In the genomic region with DNA sequence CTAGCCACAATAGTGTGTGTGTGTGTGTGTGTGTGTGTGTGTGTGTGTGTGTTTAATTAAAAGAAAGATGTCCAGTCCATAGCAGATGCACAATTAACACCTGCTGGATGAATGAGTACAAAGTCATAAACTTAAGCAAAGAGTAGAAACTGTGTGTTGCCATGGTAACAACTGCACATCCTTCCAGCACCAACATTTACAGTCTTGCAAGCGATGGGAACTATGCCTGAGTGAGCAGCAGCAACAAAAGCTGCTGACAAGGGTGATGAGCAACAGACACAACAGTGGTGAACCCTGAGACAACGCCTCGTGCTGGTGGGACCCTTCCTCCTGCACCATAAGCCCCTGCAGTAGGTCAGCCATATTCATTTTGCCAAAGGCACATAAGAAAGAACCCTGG, we compare ENCODE assay signal across 13 mouse cellular contexts. TPM values are rescaled to one million over a fixed set of nuclear protein-coding genes. Genes with fewer than 3 reads are reported as not detected.
DNase-seq lines count a peak whose midpoint lies in the region; ATAC-seq and TF ChIP-seq lines count a peak whose summit lies in the region.
"Had no signal": no experiment of that assay in that cellular context is flagged by ENCODE, and none has a peak within 500 bp of the region (broad histone marks: within the 10 kb centered on the region; RNA-seq: fewer than 3 reads in every experiment).

No protein-coding gene starts in this region.

- 36% methylated on average over 3 of the region's 3 CpGs for WGBS in hindbrain, postnatal 0 days
- WGBS in hindbrain, embryonic 10.5 days = 58% methylated on average over 3 of the region's 3 CpGs
- 8% methylated on average over 3 of the region's 3 CpGs for WGBS in neural tube, embryonic 15.5 days
- 37% methylated on average over 3 of the region's 3 CpGs for WGBS in midbrain, postnatal 0 days

- peak; percentile 51; the same call in 1 of the 2 replicates for ATAC-seq in hindbrain, postnatal 0 days
- no peak for ATAC-seq in neural tube, embryonic 15.5 days (ENCODE audit: low FRiP score)
- ATAC-seq in midbrain, postnatal 0 days (ENCODE audit: low FRiP score) = no peak

- H3K36me3 ChIP-seq in hindbrain, postnatal 0 days (ENCODE audit: insufficient read depth, low read length) = no peaks in the 10 kb centered on the region
- no peaks in the 10 kb centered on the region for H3K36me3 ChIP-seq in hindbrain, embryonic 10.5 days
- no peaks in the 10 kb centered on the region for H3K36me3 ChIP-seq in neural tube, embryonic 15.5 days
- no peaks in the 10 kb centered on the region for H3K36me3 ChIP-seq in midbrain, postnatal 0 days (ENCODE audit: insufficient read depth, low read length)
- H3K36me3 ChIP-seq: embryonic facial prominence, embryonic 15.5 days had no signal

- H3K27me3 ChIP-seq in hindbrain, postnatal 0 days (ENCODE audit: insufficient read depth, low read length) = no peaks in the 10 kb centered on the region
- no peaks in the 10 kb centered on the region for H3K27me3 ChIP-seq in hindbrain, embryonic 10.5 days (ENCODE audit: insufficient read depth, poor library complexity, severe bottlenecking)
- H3K27me3 ChIP-seq in neural tube, embryonic 15.5 days (replicated peaks) = no peaks in the 10 kb centered on the region
- H3K27me3 ChIP-seq in midbrain, postnatal 0 days (ENCODE audit: insufficient read depth, low read length) = no peaks in the 10 kb centered on the region
- H3K27me3 ChIP-seq: embryonic facial prominence, embryonic 15.5 days had no signal

- 0 out of 2 replicates have a peak overlapping the region, but pooled peaks have one; percentile 56 for H3K27ac ChIP-seq in hindbrain, postnatal 0 days
- no peak overlapping the region; the same call in 1 of the 2 replicates for H3K27ac ChIP-seq in hindbrain, embryonic 10.5 days
- peak overlapping the region; percentile 60 for H3K27ac ChIP-seq in neural tube, embryonic 15.5 days (replicated peaks)
- H3K27ac ChIP-seq in midbrain, postnatal 0 days (ENCODE audit: low read depth, low read length) = peak overlapping the region; percentile 51; the same call in 1 of the 2 replicates
- H3K27ac ChIP-seq: embryonic facial prominence, embryonic 15.5 days had no signal

- H3K4me3 ChIP-seq in hindbrain, postnatal 0 days (ENCODE audit: low read length) = no peak overlapping the region
- no peak overlapping the region for H3K4me3 ChIP-seq in hindbrain, embryonic 10.5 days
- no peak overlapping the region for H3K4me3 ChIP-seq in neural tube, embryonic 15.5 days (replicated peaks)
- H3K4me3 ChIP-seq in midbrain, postnatal 0 days (ENCODE audit: low read depth, low read length) = no peak overlapping the region
- H3K4me3 ChIP-seq: embryonic facial prominence, embryonic 15.5 days had no signal

- H3K9me3 ChIP-seq in hindbrain, postnatal 0 days (ENCODE audit: low read length) = no peaks in the 10 kb centered on the region
- no peaks in the 10 kb centered on the region for H3K9me3 ChIP-seq in hindbrain, embryonic 10.5 days
- no peaks in the 10 kb centered on the region for H3K9me3 ChIP-seq in neural tube, embryonic 15.5 days (replicated peaks)
- H3K9me3 ChIP-seq in midbrain, postnatal 0 days (ENCODE audit: low read length) = no peaks in the 10 kb centered on the region
- H3K9me3 ChIP-seq: embryonic facial prominence, embryonic 15.5 days had no signal

- no peak overlapping the region for H3K4me2 ChIP-seq in hindbrain, postnatal 0 days (ENCODE audit: low read depth, low read length)
- H3K4me2 ChIP-seq in neural tube, embryonic 15.5 days = no peak overlapping the region
- no peak overlapping the region for H3K4me2 ChIP-seq in midbrain, postnatal 0 days (ENCODE audit: low read depth, low read length, poor library complexity, severe bottlenecking)
- H3K4me2 ChIP-seq: embryonic facial prominence, embryonic 15.5 days had no signal

- peak; percentile 56 for DNase-seq in hindbrain, postnatal 0 days (ENCODE audit: low spot score)
- no peak for DNase-seq in hindbrain, embryonic 10.5 days (ENCODE audit: low spot score)
- no peak for DNase-seq in neural tube, embryonic 10.5 days (ENCODE audit: extremely low spot score, low spot score)
- peak; percentile 55 for DNase-seq in Muller cell, postnatal 12 days (ENCODE audit: inconsistent ontology term)
- DNase-seq in midbrain, postnatal 0 days (ENCODE audit: low spot score) = peak; percentile 59
- no peak for DNase-seq in thymus, postnatal 25 days
- no peak for DNase-seq in cerebellum, postnatal 10 days
- DNase-seq: cerebellum, postnatal 36 days; heart, adult 18-20 months; heart, postnatal 36 days; kidney, adult 8-10 months had no signal

- H3K9ac ChIP-seq in hindbrain, postnatal 0 days (replicated peaks; ENCODE audit: low read length) = no peak overlapping the region
- no peak overlapping the region for H3K9ac ChIP-seq in neural tube, embryonic 15.5 days (replicated peaks)
- H3K9ac ChIP-seq in midbrain, postnatal 0 days (replicated peaks; ENCODE audit: low read length, poor library complexity, severe bottlenecking) = no peak overlapping the region
- H3K9ac ChIP-seq: embryonic facial prominence, embryonic 15.5 days had no signal

- H3K4me1 ChIP-seq in hindbrain, postnatal 0 days (ENCODE audit: insufficient read depth, low read length) = no peaks in the 10 kb centered on the region
- peaks cover 13% of the 10 kb centered on the region; the same call in 1 of the 2 replicates for H3K4me1 ChIP-seq in hindbrain, embryonic 10.5 days (replicated peaks)
- peaks cover 16% of the 10 kb centered on the region for H3K4me1 ChIP-seq in neural tube, embryonic 15.5 days
- H3K4me1 ChIP-seq in midbrain, postnatal 0 days (ENCODE audit: insufficient read depth, low read length) = no peaks in the 10 kb centered on the region

- no peak for TF ChIP-seq CTCF in hindbrain, postnatal 0 days (IDR thresholded peaks at IDR 0.05; ENCODE audit: low read depth)
- no peak for TF ChIP-seq CTCF in midbrain, postnatal 0 days (IDR thresholded peaks at IDR 0.05)

RNA-seq across cellular contexts. Expression of gene Snx8, which starts 14.8 kb away (rescaled TPM):
- total RNA-seq in hindbrain, postnatal 0 days (2014; rRNA removed) = 68.0 and 79.6 TPM in 2 replicates
- 36.2 TPM in 2 replicates for polyA plus RNA-seq in hindbrain, postnatal 0 days (2015; fragmentation: Nextera tagmentation; extraction: Ambion mirVana)
- polyA plus RNA-seq in hindbrain, embryonic 10.5 days (2016; fragmentation: Nextera tagmentation; extraction: Ambion mirVana) = 24.5 and 25.5 TPM in 2 replicates
- polyA plus RNA-seq in neural tube, embryonic 15.5 days (2015; fragmentation: Nextera tagmentation; extraction: Ambion mirVana) = 30.0 and 36.7 TPM in 2 replicates
- total RNA-seq in midbrain, postnatal 0 days (2014; rRNA removed) = 78.4 and 86.8 TPM in 2 replicates
- 46.9 and 48.9 TPM in 2 replicates for polyA plus RNA-seq in midbrain, postnatal 0 days (2015; fragmentation: Nextera tagmentation; extraction: Ambion mirVana)

RNA-seq across cellular contexts. Expression of gene Mrm2, which starts 42.5 kb away (rescaled TPM):
- total RNA-seq in hindbrain, postnatal 0 days (2014; rRNA removed) = 14.5 and 15.6 TPM in 2 replicates
- polyA plus RNA-seq in hindbrain, postnatal 0 days (2015; fragmentation: Nextera tagmentation; extraction: Ambion mirVana) = 15.0 and 15.8 TPM in 2 replicates
- polyA plus RNA-seq in hindbrain, embryonic 10.5 days (2016; fragmentation: Nextera tagmentation; extraction: Ambion mirVana) = 21.5 and 21.7 TPM in 2 replicates
- polyA plus RNA-seq in neural tube, embryonic 15.5 days (2015; fragmentation: Nextera tagmentation; extraction: Ambion mirVana) = 20.8 and 22.3 TPM in 2 replicates
- total RNA-seq in midbrain, postnatal 0 days (2014; rRNA removed) = 9.9 and 15.1 TPM in 2 replicates
- polyA plus RNA-seq in midbrain, postnatal 0 days (2015; fragmentation: Nextera tagmentation; extraction: Ambion mirVana) = 14.7 and 16.2 TPM in 2 replicates

RNA-seq across cellular contexts. Expression of gene Eif3b, which starts 44.9 kb away (rescaled TPM):
- total RNA-seq in hindbrain, postnatal 0 days (2014; rRNA removed) = 43.8 TPM in 2 replicates
- 60.2 and 63.2 TPM in 2 replicates for polyA plus RNA-seq in hindbrain, postnatal 0 days (2015; fragmentation: Nextera tagmentation; extraction: Ambion mirVana)
- 166 and 167 TPM in 2 replicates for polyA plus RNA-seq in hindbrain, embryonic 10.5 days (2016; fragmentation: Nextera tagmentation; extraction: Ambion mirVana)
- polyA plus RNA-seq in neural tube, embryonic 15.5 days (2015; fragmentation: Nextera tagmentation; extraction: Ambion mirVana) = 80.0 and 93.1 TPM in 2 replicates
- total RNA-seq in midbrain, postnatal 0 days (2014; rRNA removed) = 36.6 and 41.3 TPM in 2 replicates
- 53.7 and 54.5 TPM in 2 replicates for polyA plus RNA-seq in midbrain, postnatal 0 days (2015; fragmentation: Nextera tagmentation; extraction: Ambion mirVana)

RNA-seq across cellular contexts. Expression of gene Nudt1, which starts 52.8 kb away (rescaled TPM):
- 7.5 and 8.7 TPM in 2 replicates for total RNA-seq in hindbrain, postnatal 0 days (2014; rRNA removed)
- polyA plus RNA-seq in hindbrain, postnatal 0 days (2015; fragmentation: Nextera tagmentation; extraction: Ambion mirVana) = 19.7 and 21.4 TPM in 2 replicates
- polyA plus RNA-seq in hindbrain, embryonic 10.5 days (2016; fragmentation: Nextera tagmentation; extraction: Ambion mirVana) = 53.8 and 54.6 TPM in 2 replicates
- 29.3 and 35.7 TPM in 2 replicates for polyA plus RNA-seq in neural tube, embryonic 15.5 days (2015; fragmentation: Nextera tagmentation; extraction: Ambion mirVana)
- 7.6 and 10.5 TPM in 2 replicates for total RNA-seq in midbrain, postnatal 0 days (2014; rRNA removed)
- 16.6 and 17.9 TPM in 2 replicates for polyA plus RNA-seq in midbrain, postnatal 0 days (2015; fragmentation: Nextera tagmentation; extraction: Ambion mirVana)

RNA-seq across cellular contexts. Expression of gene Mad1l1, which starts 52.9 kb away (rescaled TPM):
- total RNA-seq in hindbrain, postnatal 0 days (2014; rRNA removed) = 18.6 and 29.1 TPM in 2 replicates
- 27.2 and 30.9 TPM in 2 replicates for polyA plus RNA-seq in hindbrain, postnatal 0 days (2015; fragmentation: Nextera tagmentation; extraction: Ambion mirVana)
- 56.2 and 60.4 TPM in 2 replicates for polyA plus RNA-seq in hindbrain, embryonic 10.5 days (2016; fragmentation: Nextera tagmentation; extraction: Ambion mirVana)
- polyA plus RNA-seq in neural tube, embryonic 15.5 days (2015; fragmentation: Nextera tagmentation; extraction: Ambion mirVana) = 29.6 and 34.3 TPM in 2 replicates
- 25.9 and 28.5 TPM in 2 replicates for total RNA-seq in midbrain, postnatal 0 days (2014; rRNA removed)
- polyA plus RNA-seq in midbrain, postnatal 0 days (2015; fragmentation: Nextera tagmentation; extraction: Ambion mirVana) = 33.5 and 34.0 TPM in 2 replicates

Comparison
In these comparisons a context has a peak if more than half of its experiments do, and no peak if none do; other contexts are left out.
1. DNase-seq: peak in hindbrain, postnatal 0 days (single experiment), Muller cell, postnatal 12 days (single experiment) and midbrain, postnatal 0 days (single experiment); none in hindbrain, embryonic 10.5 days (single experiment), neural tube, embryonic 10.5 days (single experiment), thymus, postnatal 25 days (single experiment) and cerebellum, postnatal 10 days (0 of 2).